Mouse (Mus musculus): ENCODE data around the gene Fktn. TPM values are rescaled to one million over a fixed set of nuclear protein-coding genes. Genes with fewer than 3 reads are reported as not detected.

Gene Fktn
- total RNA-seq, 2 experiments from 2014 or later, result 6.0 to 6.9 TPM

DNA sequence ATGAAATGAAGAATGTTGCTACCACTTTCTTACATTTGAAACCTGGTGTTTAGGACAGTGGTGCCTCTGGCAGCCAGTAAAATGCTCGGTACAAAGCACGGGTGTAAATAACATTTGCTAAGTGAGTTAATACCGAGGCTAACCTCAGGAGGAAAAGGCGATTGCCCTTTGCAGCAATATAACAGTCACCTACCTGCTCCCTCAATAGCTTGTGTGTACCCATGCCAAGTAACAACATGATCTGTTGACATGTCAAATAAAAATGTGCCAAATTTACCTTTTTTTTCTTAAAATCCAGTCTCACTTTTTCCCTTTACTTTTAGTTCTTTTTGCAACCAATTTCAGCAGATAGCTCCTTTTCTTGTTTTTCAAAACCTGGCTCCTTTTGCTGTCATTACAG, 111.0 kb downstream of the Fktn start:
- DNase-seq, result no peak
- intact Hi-C loops (cut with DNase I), result no loop called here

DNA sequence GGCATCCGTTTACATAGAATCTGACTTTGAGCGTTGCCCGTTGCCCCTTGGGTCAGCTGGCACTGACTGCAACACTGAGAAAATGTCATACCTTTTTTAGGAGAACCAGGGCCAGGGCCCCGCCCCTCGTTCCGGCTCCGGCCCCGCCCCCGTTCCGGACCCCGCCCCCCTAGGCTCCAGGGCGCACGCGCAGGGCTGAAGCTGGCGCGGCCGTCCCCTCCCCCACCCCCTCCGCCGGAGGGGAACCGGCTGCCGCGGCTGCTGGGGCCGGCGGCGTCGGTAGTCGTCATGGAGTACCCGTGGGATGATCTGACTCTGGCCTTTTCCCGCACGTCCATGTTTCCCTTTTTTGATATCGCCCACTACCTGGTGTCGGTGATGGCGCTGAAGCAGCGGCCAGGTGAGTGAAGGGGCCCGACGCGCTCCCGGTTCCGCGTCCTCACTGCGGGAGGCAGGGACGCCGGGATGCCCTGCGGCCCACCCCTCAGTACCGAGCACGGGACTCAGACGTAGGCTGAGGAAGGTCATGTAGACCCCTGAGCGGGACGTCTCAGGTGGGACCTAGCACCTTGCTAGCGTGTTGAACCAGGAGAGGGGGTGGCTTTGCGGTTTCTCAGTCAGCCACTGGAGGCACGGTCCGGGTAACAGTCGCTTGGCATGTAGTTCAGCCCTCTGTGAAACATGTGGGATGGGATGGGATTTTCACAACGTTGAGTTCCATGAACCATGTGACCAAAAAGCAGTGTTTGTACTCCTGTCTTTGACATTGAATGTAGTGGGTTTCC, 112.2 kb downstream of the Fktn start, which contains the start of gene Tmem38b:
Tmem38b (plus strand) TSS at position 225 of the 785 bp plus-strand sequence.
- DNase-seq, result peak; percentile 62 to 68
- intact Hi-C loops (cut with DNase I), result no loop called here

DNA sequence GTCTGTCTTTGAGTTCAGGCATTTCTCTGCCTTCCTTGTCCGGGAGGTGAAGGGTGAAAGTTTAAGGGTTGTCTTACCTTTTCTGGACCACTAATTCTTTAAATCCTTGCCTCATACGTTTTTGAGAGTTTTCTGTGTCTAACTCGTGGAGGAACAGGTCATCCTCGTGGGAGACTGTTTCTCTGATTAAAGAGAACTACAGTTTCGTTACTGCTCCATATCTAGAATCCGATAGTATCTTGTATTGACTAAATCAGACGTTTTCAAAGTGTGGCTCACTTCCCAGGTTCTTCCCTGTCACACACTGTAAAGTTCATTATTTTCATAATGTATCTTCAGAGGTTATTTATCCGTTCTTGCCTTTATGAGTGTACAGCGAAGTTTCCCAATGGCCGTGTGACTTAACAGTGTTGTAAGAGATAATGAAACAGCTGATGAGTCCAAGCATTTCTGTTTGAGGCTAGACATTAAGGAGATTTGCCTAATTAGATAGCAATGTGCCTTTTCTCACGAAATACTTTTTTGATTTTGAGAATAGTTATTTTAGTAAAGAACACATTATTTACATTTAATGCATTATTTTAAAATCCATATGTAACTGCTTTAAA, 112.9 kb downstream of the Fktn start:
- no peak for DNase-seq
- intact Hi-C loops (cut with DNase I), result no loop called here

Other genes starting within 250 kb of the Fktn start
- gene Fsd1l, start 82.5 kb upstream of the Fktn start, total RNA-seq (2021), result 10 to 100 TPM; 12.3 to 12.6 TPM
- gene Tal2, start 65.7 kb downstream of the Fktn start, total RNA-seq (2021), result under 1 TPM; 0.39 to 0.56 TPM
- 10 to 100 TPM; 44.3 to 47.5 TPM for gene Tmem38b, start 112.0 kb downstream of the Fktn start, total RNA-seq (2021)